Mouse (Mus musculus): ENCODE results near the gene Reg4.
A peak's percentile ranks its signal among the peaks of the same experiment; 100 is the strongest.

The Reg4 gene

GRCm38 (mm10) chr3:98225746-98226145, 3.8 kb downstream of the Reg4 start:
- peaks cover 23% of the 10 kb centered on the region for H3K27me3 ChIP-seq (ENCODE audit: insufficient read depth, low read length)
- H3K36me3 ChIP-seq (ENCODE audit: insufficient read depth, low read length), result no peaks in the 10 kb centered on the region
- H3K9me3 ChIP-seq (ENCODE audit: low read length), result no peaks in the 10 kb centered on the region
- TF ChIP-seq NANOG (IDR thresholded peaks at IDR 0.05; ENCODE audit: borderline replicate concordance, low read length) (no peak), POU5F1 (IDR thresholded peaks at IDR 0.05; ENCODE audit: borderline replicate concordance, low read length) (no peak), CTCF (conservative IDR thresholded peaks at IDR 0.05; ENCODE audit: low read length) (no peak)
- no peak overlapping the region for H3K4me3 ChIP-seq (replicated peaks; ENCODE audit: low read length)
- peaks cover 6% of the 10 kb centered on the region for H3K4me1 ChIP-seq (replicated peaks; ENCODE audit: low read depth, low read length)

- Histone ChIP-seq H3K36me3 (ENCODE audit: insufficient read depth, low read length) (no peaks in the 10 kb centered on the region), H3K4me3 (replicated peaks; ENCODE audit: low read length) (no peak overlapping the region), H3K9me3 (ENCODE audit: low read length) (no peaks in the 10 kb centered on the region), H3K27me3 (ENCODE audit: insufficient read depth, low read length) (peaks cover 18% of the 10 kb centered on the region), H3K4me1 (replicated peaks; ENCODE audit: low read depth, low read length) (peaks cover 6% of the 10 kb centered on the region)
- TF ChIP-seq POU5F1 (IDR thresholded peaks at IDR 0.05; ENCODE audit: borderline replicate concordance, low read length), result no peak
- peak; percentile 77 for TF ChIP-seq CTCF (conservative IDR thresholded peaks at IDR 0.05; ENCODE audit: low read length)
These were observed 5.1 kb downstream of the Reg4 start for GRCm38 (mm10) chr3:98226988-98227610.

- no peak overlapping the region for H3K4me3 ChIP-seq (replicated peaks; ENCODE audit: low read length)
These were observed 5.8 kb downstream of the Reg4 start for GRCm38 (mm10) chr3:98227763-98228162.

GRCm38 (mm10) chr3:98229943-98230342, 8.0 kb downstream of the Reg4 start:
- Histone ChIP-seq H3K4me1 (replicated peaks; ENCODE audit: low read depth, low read length) (no peaks in the 10 kb centered on the region), H3K4me3 (replicated peaks; ENCODE audit: low read length) (no peak overlapping the region), H3K9me3 (ENCODE audit: low read length) (peaks cover 7% of the 10 kb centered on the region), H3K27me3 (ENCODE audit: insufficient read depth, low read length) (peaks cover 18% of the 10 kb centered on the region), H3K36me3 (ENCODE audit: insufficient read depth, low read length) (no peaks in the 10 kb centered on the region)
- TF ChIP-seq POU5F1 (IDR thresholded peaks at IDR 0.05; ENCODE audit: borderline replicate concordance, low read length) (no peak), CTCF (conservative IDR thresholded peaks at IDR 0.05; ENCODE audit: low read length) (no peak), NANOG (IDR thresholded peaks at IDR 0.05; ENCODE audit: borderline replicate concordance, low read length) (no peak)

More at GRCm38 (mm10) chr3:98227763-98228162, 5.8 kb downstream of the Reg4 start:
- Histone ChIP-seq H3K4me1 (replicated peaks; ENCODE audit: low read depth, low read length) (peaks cover 1% of the 10 kb centered on the region), H3K9me3 (ENCODE audit: low read length) (no peaks in the 10 kb centered on the region), H3K27me3 (ENCODE audit: insufficient read depth, low read length) (peaks cover 18% of the 10 kb centered on the region), H3K36me3 (ENCODE audit: insufficient read depth, low read length) (no peaks in the 10 kb centered on the region)
- no peak for TF ChIP-seq CTCF (conservative IDR thresholded peaks at IDR 0.05; ENCODE audit: low read length)
- TF ChIP-seq NANOG (IDR thresholded peaks at IDR 0.05; ENCODE audit: borderline replicate concordance, low read length), result no peak
- no peak for TF ChIP-seq POU5F1 (IDR thresholded peaks at IDR 0.05; ENCODE audit: borderline replicate concordance, low read length)

GRCm38 (mm10) chr3:98233504-98233903, 11.5 kb downstream of the Reg4 start:
- TF ChIP-seq NANOG (IDR thresholded peaks at IDR 0.05; ENCODE audit: borderline replicate concordance, low read length) (no peak), CTCF (conservative IDR thresholded peaks at IDR 0.05; ENCODE audit: low read length) (no peak), POU5F1 (IDR thresholded peaks at IDR 0.05; ENCODE audit: borderline replicate concordance, low read length) (no peak)
- H3K4me3 ChIP-seq (replicated peaks; ENCODE audit: low read length), result no peak overlapping the region

GRCm38 (mm10) chr3:98236266-98236665, 14.3 kb downstream of the Reg4 start:
- TF ChIP-seq CTCF (conservative IDR thresholded peaks at IDR 0.05; ENCODE audit: low read length) (no peak), NANOG (IDR thresholded peaks at IDR 0.05; ENCODE audit: borderline replicate concordance, low read length) (no peak), POU5F1 (IDR thresholded peaks at IDR 0.05; ENCODE audit: borderline replicate concordance, low read length) (no peak)
- Histone ChIP-seq H3K4me1 (replicated peaks; ENCODE audit: low read depth, low read length) (no peaks in the 10 kb centered on the region), H3K27me3 (ENCODE audit: insufficient read depth, low read length) (no peaks in the 10 kb centered on the region; the same call in 1 of the 2 replicates), H3K9me3 (ENCODE audit: low read length) (peaks cover 7% of the 10 kb centered on the region), H3K4me3 (replicated peaks; ENCODE audit: low read length) (no peak overlapping the region), H3K36me3 (ENCODE audit: insufficient read depth, low read length) (no peaks in the 10 kb centered on the region)

More at GRCm38 (mm10) chr3:98233504-98233903, 11.5 kb downstream of the Reg4 start:
- H3K4me1 ChIP-seq (replicated peaks; ENCODE audit: low read depth, low read length), result no peaks in the 10 kb centered on the region
- H3K27me3 ChIP-seq (ENCODE audit: insufficient read depth, low read length), result peaks cover 5% of the 10 kb centered on the region
- H3K9me3 ChIP-seq (ENCODE audit: low read length), result peaks cover 7% of the 10 kb centered on the region
- H3K36me3 ChIP-seq (ENCODE audit: insufficient read depth, low read length), result no peaks in the 10 kb centered on the region

GRCm38 (mm10) chr3:98237240-98237639, 15.3 kb downstream of the Reg4 start:
- H3K36me3 ChIP-seq (ENCODE audit: insufficient read depth, low read length), result no peaks in the 10 kb centered on the region
- no peaks in the 10 kb centered on the region for H3K4me1 ChIP-seq (replicated peaks; ENCODE audit: low read depth, low read length)
- no peaks in the 10 kb centered on the region; the same call in 1 of the 2 replicates for H3K27me3 ChIP-seq (ENCODE audit: insufficient read depth, low read length)
- H3K9me3 ChIP-seq (ENCODE audit: low read length), result peaks cover 7% of the 10 kb centered on the region
- TF ChIP-seq NANOG (IDR thresholded peaks at IDR 0.05; ENCODE audit: borderline replicate concordance, low read length) (no peak), CTCF (conservative IDR thresholded peaks at IDR 0.05; ENCODE audit: low read length) (no peak), POU5F1 (IDR thresholded peaks at IDR 0.05; ENCODE audit: borderline replicate concordance, low read length) (no peak)
- no peak overlapping the region for H3K4me3 ChIP-seq (replicated peaks; ENCODE audit: low read length)

GRCm38 (mm10) chr3:98238150-98238549, 16.2 kb downstream of the Reg4 start:
- TF ChIP-seq NANOG (IDR thresholded peaks at IDR 0.05; ENCODE audit: borderline replicate concordance, low read length), result no peak
- no peak for TF ChIP-seq POU5F1 (IDR thresholded peaks at IDR 0.05; ENCODE audit: borderline replicate concordance, low read length)
- no peak for TF ChIP-seq CTCF (conservative IDR thresholded peaks at IDR 0.05; ENCODE audit: low read length)
- Histone ChIP-seq H3K4me1 (replicated peaks; ENCODE audit: low read depth, low read length) (no peaks in the 10 kb centered on the region), H3K4me3 (replicated peaks; ENCODE audit: low read length) (no peak overlapping the region), H3K27me3 (ENCODE audit: insufficient read depth, low read length) (no peaks in the 10 kb centered on the region), H3K9me3 (ENCODE audit: low read length) (peaks cover 7% of the 10 kb centered on the region), H3K36me3 (ENCODE audit: insufficient read depth, low read length) (no peaks in the 10 kb centered on the region)

GRCm38 (mm10) chr3:98242051-98242450, 20.1 kb downstream of the Reg4 start:
- no peak overlapping the region for H3K4me3 ChIP-seq (replicated peaks; ENCODE audit: low read length)
- no peaks in the 10 kb centered on the region for H3K9me3 ChIP-seq (ENCODE audit: low read length)
- no peaks in the 10 kb centered on the region for H3K4me1 ChIP-seq (replicated peaks; ENCODE audit: low read depth, low read length)
- no peak for TF ChIP-seq POU5F1 (IDR thresholded peaks at IDR 0.05; ENCODE audit: borderline replicate concordance, low read length)
- TF ChIP-seq CTCF (conservative IDR thresholded peaks at IDR 0.05; ENCODE audit: low read length), result no peak
- TF ChIP-seq NANOG (IDR thresholded peaks at IDR 0.05; ENCODE audit: borderline replicate concordance, low read length), result no peak
- no peaks in the 10 kb centered on the region for H3K36me3 ChIP-seq (ENCODE audit: insufficient read depth, low read length)
- H3K27me3 ChIP-seq (ENCODE audit: insufficient read depth, low read length), result no peaks in the 10 kb centered on the region
